Mouse (Mus musculus) thymus, adult 2 months (tissue): ENCODE results near the gene Zfp239. TPM values are rescaled to one million over a fixed set of nuclear protein-coding genes. Genes with fewer than 3 reads are reported as not detected.

Experiments
- DNase-seq: peaks from one replicate; pipeline ENCODE4 v3.0.0; 2021
- H3K27ac ChIP-seq: fragments of 200-500 bp; 2 replicates; pipeline ENCODE4 v1.5.1; 2012; ENCODE audit warnings: low read length, control low read depth; ENCODE audit not compliant: control insufficient read depth, insufficient read depth
- H3K27me3 ChIP-seq: fragments of 200-500 bp; 2 replicates; pipeline ENCODE4 v1.6.1; 2012; ENCODE audit warnings: mild to moderate bottlenecking, low read length, moderate library complexity, mixed read lengths; ENCODE audit not compliant: control insufficient read depth, insufficient read depth
- H3K36me3 ChIP-seq: fragments of 200-500 bp; 2 replicates; pipeline ENCODE4 v1.6.1; 2012; ENCODE audit warnings: mild to moderate bottlenecking, low read length, moderate library complexity; ENCODE audit not compliant: control insufficient read depth, insufficient read depth
- H3K4me1 ChIP-seq: fragments of 200-500 bp; replicated peaks from 2 replicates; pipeline ENCODE4 v1.6.1; 2012; ENCODE audit warnings: low read length; ENCODE audit not compliant: control insufficient read depth, insufficient read depth
- H3K4me3 ChIP-seq: fragments of 200-500 bp; 2 replicates; pipeline ENCODE4 v1.5.1; 2012; ENCODE audit warnings: mild to moderate bottlenecking, low read length, control low read depth, moderate library complexity; ENCODE audit not compliant: control insufficient read depth, insufficient read depth
- CTCF ChIP-seq: fragments of 200-500 bp; IDR thresholded peaks from 2 replicates; pipeline ENCODE4 v1.5.1; 2012; ENCODE audit warnings: mild to moderate bottlenecking, control low read depth, low read length, moderate library complexity, borderline replicate concordance; ENCODE audit not compliant: control insufficient read depth, poor library complexity, insufficient read depth; ENCODE audit errors: extremely low read depth
- POLR2A ChIP-seq: fragments of 200-500 bp; IDR thresholded peaks from 2 replicates; pipeline ENCODE4 v1.6.1; 2012; ENCODE audit warnings: mild to moderate bottlenecking, low read length, control low read depth, moderate library complexity; ENCODE audit not compliant: control insufficient read depth, poor library complexity, insufficient read depth; ENCODE audit errors: extremely low read depth
- WGBS: fragments of 180-500 bp; shearing (Covaris S2); methylation state at CpG from one replicate; pipeline ENCODE4 v1.1.7; 2018; 5-methylcytosine and 5-hydroxymethylcytosine counted together
- polyA plus RNA-seq: library from polyadenylated mRNA; depleted of rRNA; stranded (reverse); fragments of >200 nt; gene quantifications from 2 replicates; pipeline ENCODE4 v1.2.3, GENCODE M21; 2012

Zfp239 gene
- polyA plus RNA-seq, 1 experiment = 2.0 TPM

- TF ChIP-seq CTCF = no peak
- no peak for TF ChIP-seq POLR2A
- WGBS = 94% methylated on average over 2 of the region's 2 CpGs
- Histone ChIP-seq H3K4me3 (no peak overlapping the region), H3K27ac (no peak overlapping the region), H3K27me3 (no peaks in the 10 kb centered on the region), H3K4me1 (peaks cover 29% of the 10 kb centered on the region), H3K36me3 (no peaks in the 10 kb centered on the region)
- no peak for DNase-seq
Observed at GRCm38 (mm10) chr6:117885943-117886342, 24.0 kb downstream of the Zfp239 start.

- no peak for DNase-seq
- TF ChIP-seq POLR2A (no peak), CTCF (no peak)
- WGBS = 76% methylated on average over 1 of the region's 1 CpGs
- H3K4me1 ChIP-seq = peaks cover 27% of the 10 kb centered on the region
- H3K27ac ChIP-seq = no peak overlapping the region
- H3K27me3 ChIP-seq = no peaks in the 10 kb centered on the region
- H3K36me3 ChIP-seq = no peaks in the 10 kb centered on the region
- H3K4me3 ChIP-seq = no peak overlapping the region
Observed at GRCm38 (mm10) chr6:117888032-117888431, 26.1 kb downstream of the Zfp239 start.

GRCm38 (mm10) chr6:117888642-117889096, 26.8 kb downstream of the Zfp239 start:
- Histone ChIP-seq H3K4me3 (no peak overlapping the region), H3K27ac (no peak overlapping the region), H3K4me1 (peaks cover 25% of the 10 kb centered on the region), H3K36me3 (no peaks in the 10 kb centered on the region), H3K27me3 (no peaks in the 10 kb centered on the region)
- DNase-seq = no peak
- 86% methylated on average over 2 of the region's 2 CpGs for WGBS
- TF ChIP-seq CTCF (no peak), POLR2A (no peak)

DNA sequence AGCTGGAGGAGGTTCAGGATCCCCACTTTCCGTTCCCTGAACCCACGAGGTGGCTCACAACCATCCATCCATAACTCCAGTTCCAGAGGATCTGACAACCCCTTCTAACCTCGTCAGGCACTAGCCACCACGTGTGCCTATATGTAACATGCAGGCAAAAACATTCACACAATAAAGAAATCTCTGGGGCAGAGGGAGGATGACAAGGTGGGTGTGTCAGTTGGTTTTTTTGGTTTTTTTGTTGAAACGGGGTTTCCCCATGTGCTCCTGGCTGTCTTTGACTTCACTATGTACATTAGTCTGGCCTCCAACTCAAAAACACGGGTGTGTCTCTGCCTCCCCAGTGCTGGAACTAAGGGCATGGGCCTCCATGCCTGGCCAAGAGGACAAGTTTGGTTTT, 28.4 kb downstream of the Zfp239 start:
- WGBS = 26% methylated on average over 6 of the region's 6 CpGs
- H3K36me3 ChIP-seq = no peaks in the 10 kb centered on the region
- no peaks in the 10 kb centered on the region for H3K27me3 ChIP-seq
- H3K4me1 ChIP-seq = peaks cover 25% of the 10 kb centered on the region
- DNase-seq = no peak
- H3K4me3 ChIP-seq = no peak overlapping the region
- peak overlapping the region; percentile 78; the same call in 1 of the 2 replicates for H3K27ac ChIP-seq
- TF ChIP-seq POLR2A (no peak), CTCF (no peak)

- 18% methylated on average over 14 of the region's 14 CpGs for WGBS
- peak; percentile 30; the same call in 1 of the 2 replicates for TF ChIP-seq POLR2A
- 0 out of 2 replicates have a peak, but pooled peaks have one; percentile 14 for TF ChIP-seq CTCF
- peak; percentile 35 for DNase-seq
- Histone ChIP-seq H3K4me3 (peak overlapping the region; percentile 61), H3K27ac (peak overlapping the region; percentile 78), H3K27me3 (no peaks in the 10 kb centered on the region), H3K36me3 (no peaks in the 10 kb centered on the region), H3K4me1 (peaks cover 25% of the 10 kb centered on the region)
Observed at GRCm38 (mm10) chr6:117891369-117892160, 29.7 kb downstream of the Zfp239 start.

DNA sequence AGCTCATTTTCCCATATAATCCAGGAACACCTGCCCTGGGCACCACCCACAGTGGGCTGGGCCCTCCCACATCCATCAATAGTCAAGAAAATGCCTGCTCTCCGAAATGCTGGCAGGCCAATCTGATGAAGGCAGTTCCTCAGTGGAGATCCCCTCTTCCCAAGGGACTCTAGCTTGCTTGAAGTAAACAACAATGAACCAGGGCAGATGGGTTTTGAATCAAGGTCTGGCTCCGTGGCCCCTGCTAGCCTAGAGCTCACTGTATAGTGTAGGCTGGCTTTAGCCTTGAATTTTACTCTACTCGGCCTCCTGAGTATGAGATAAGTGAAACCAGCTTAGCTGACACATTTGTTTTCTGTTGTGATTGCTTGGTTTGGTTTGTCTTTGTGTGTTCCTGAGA, 30.5 kb downstream of the Zfp239 start:
- Histone ChIP-seq H3K36me3 (no peaks in the 10 kb centered on the region), H3K4me1 (peaks cover 25% of the 10 kb centered on the region), H3K27me3 (no peaks in the 10 kb centered on the region), H3K4me3 (no peak overlapping the region), H3K27ac (peak overlapping the region; percentile 77)
- no peak for DNase-seq
- WGBS = 89% methylated on average over 3 of the region's 3 CpGs
- no peak for TF ChIP-seq POLR2A
- TF ChIP-seq CTCF = no peak

GRCm38 (mm10) chr6:117893435-117893834, 31.5 kb downstream of the Zfp239 start:
- no peak for TF ChIP-seq CTCF
- no peak for TF ChIP-seq POLR2A
- Histone ChIP-seq H3K4me3 (no peak overlapping the region), H3K36me3 (no peaks in the 10 kb centered on the region), H3K4me1 (peaks cover 25% of the 10 kb centered on the region), H3K27me3 (no peaks in the 10 kb centered on the region), H3K27ac (no peak overlapping the region)
- DNase-seq = no peak
- WGBS = 88% methylated on average over 2 of the region's 2 CpGs
